Mouse (Mus musculus): ENCODE measurements around the gene Dcaf7.

GRCm38 (mm10) chr11:106036548-106037417 lies at the start of gene Dcaf7:
- TF ChIP-seq CTCF (IDR thresholded peaks at IDR 0.05; ENCODE audit: extremely low read depth, insufficient read depth, insufficient read length, insufficient replicate concordance) (no peak), POLR2A (IDR thresholded peaks at IDR 0.05; ENCODE audit: low read depth, low read length) (peak; percentile 66)
